Mouse (Mus musculus): ENCODE results near the gene Hist1h2ad.
A peak's percentile ranks its signal among the peaks of the same experiment; 100 is the strongest.

DNA sequence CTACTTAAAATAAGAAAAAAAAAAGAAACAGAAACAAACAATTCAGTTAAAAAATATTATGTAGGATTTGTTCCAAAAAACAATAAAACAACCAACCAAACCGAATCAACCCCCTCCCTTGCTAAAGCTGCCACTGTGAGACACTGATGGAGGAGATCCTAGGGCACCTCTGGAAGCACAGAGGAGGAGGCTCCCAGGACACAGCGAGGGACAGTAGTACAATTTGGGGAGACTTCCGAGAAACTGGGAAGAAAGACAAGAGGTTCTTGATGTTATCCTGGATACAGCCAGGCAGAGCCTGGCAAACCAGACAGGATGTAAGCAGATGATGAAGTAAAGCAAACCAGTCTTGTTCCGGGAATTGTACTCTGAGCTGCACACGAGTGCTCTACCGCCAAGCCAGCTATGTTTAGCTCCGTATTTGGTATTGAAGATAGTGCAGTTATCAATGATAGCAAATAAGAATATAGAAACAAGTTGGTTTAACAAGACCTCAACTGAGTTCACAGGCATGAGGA is 29.1 kb downstream of the Hist1h2ad start:
- TF ChIP-seq EP300 (IDR thresholded peaks at IDR 0.05), result peak; percentile 76
- no peak for TF ChIP-seq CTCF (IDR thresholded peaks at IDR 0.05)

Measured in lung, postnatal 0 days (tissue).